Mouse (Mus musculus) lung, postnatal 0 days (tissue): ENCODE data around the gene Gimap5.

Experiments used
- CTCF ChIP-seq: IDR thresholded peaks from 2 replicates; pipeline ENCODE4 v1.5.1; 2016; ENCODE audit warnings: antibody characterized with exemption, mild to moderate bottlenecking
- EP300 ChIP-seq: IDR thresholded peaks from 2 replicates; pipeline ENCODE4 v1.6.1; 2016; ENCODE audit warnings: antibody characterized with exemption, mild to moderate bottlenecking, control low read depth

DNA sequence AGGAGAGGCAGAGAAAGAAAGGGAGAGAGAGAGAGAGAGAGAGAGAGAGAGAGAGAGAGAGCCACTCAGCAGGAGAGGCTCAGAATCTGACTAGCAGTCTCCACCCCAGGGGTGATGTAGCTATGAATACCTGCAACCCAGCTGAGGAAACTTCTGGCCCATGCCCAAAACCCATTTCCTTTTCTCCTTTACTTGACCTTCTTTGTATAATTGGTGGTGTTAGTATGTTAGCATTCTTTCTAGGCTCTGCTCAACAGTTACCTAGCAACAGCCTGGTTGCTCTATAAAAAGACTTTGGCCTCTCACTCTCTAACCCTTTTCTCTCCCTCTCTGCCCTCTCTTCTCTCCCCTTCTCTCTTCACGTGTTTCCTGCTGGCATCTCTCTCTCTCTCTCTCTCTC is 20.5 kb upstream of the Gimap5 start:
- TF ChIP-seq EP300 (0 out of 2 replicates have a peak, but pooled peaks have one; percentile 13), CTCF (no peak)
